Mouse (Mus musculus): ENCODE results near the gene Cpne9. TPM values are rescaled to one million over a fixed set of nuclear protein-coding genes. Genes with fewer than 3 reads are reported as not detected.

Gene Cpne9
- polyA plus RNA-seq, 1 experiment from 2014 or later = not detected

- no peak overlapping the region for H3K9ac ChIP-seq (replicated peaks; ENCODE audit: low read depth)
- ATAC-seq = no peak
- no peaks in the 10 kb centered on the region for H3K36me3 ChIP-seq (ENCODE audit: insufficient read depth, low read length)
- no peaks in the 10 kb centered on the region for H3K27me3 ChIP-seq (replicated peaks; ENCODE audit: insufficient read depth, low read length)
- H3K4me1 ChIP-seq (ENCODE audit: insufficient read depth, low read depth, low read length) = no peaks in the 10 kb centered on the region
- no peak overlapping the region for H3K27ac ChIP-seq (ENCODE audit: low read length)
- DNase-seq (ENCODE audit: low spot score) = peak; percentile 31
- 39% methylated on average over 10 of the region's 10 CpGs for WGBS
- H3K9me3 ChIP-seq (ENCODE audit: low read length) = no peaks in the 10 kb centered on the region
- H3K4me3 ChIP-seq (ENCODE audit: low read depth, low read length) = no peak overlapping the region
- H3K4me2 ChIP-seq (replicated peaks; ENCODE audit: low read depth, low read length) = no peak overlapping the region
- TF ChIP-seq CTCF (IDR thresholded peaks at IDR 0.05) = no peak
- TF ChIP-seq EP300 (IDR thresholded peaks at IDR 0.05) = no peak
Observed at GRCm38 (mm10) chr6:113351653-113352052, 69.5 kb downstream of the Cpne9 start.

GRCm38 (mm10) chr6:113352820-113353219 lies 70.7 kb downstream of the Cpne9 start:
- Histone ChIP-seq H3K9ac (replicated peaks; ENCODE audit: low read depth) (no peak overlapping the region), H3K36me3 (ENCODE audit: insufficient read depth, low read length) (no peaks in the 10 kb centered on the region), H3K27ac (ENCODE audit: low read length) (no peak overlapping the region), H3K27me3 (replicated peaks; ENCODE audit: insufficient read depth, low read length) (no peaks in the 10 kb centered on the region), H3K4me1 (ENCODE audit: insufficient read depth, low read depth, low read length) (no peaks in the 10 kb centered on the region), H3K4me2 (replicated peaks; ENCODE audit: low read depth, low read length) (no peak overlapping the region), H3K4me3 (ENCODE audit: low read depth, low read length) (no peak overlapping the region), H3K9me3 (ENCODE audit: low read length) (no peaks in the 10 kb centered on the region)
- WGBS = 78% methylated on average over 3 of the region's 3 CpGs
- no peak for ATAC-seq
- TF ChIP-seq CTCF (IDR thresholded peaks at IDR 0.05) (no peak), EP300 (IDR thresholded peaks at IDR 0.05) (no peak)
- no peak for DNase-seq (ENCODE audit: low spot score)

- H3K27me3 ChIP-seq (replicated peaks; ENCODE audit: insufficient read depth, low read length) = no peaks in the 10 kb centered on the region
- TF ChIP-seq EP300 (IDR thresholded peaks at IDR 0.05) (no peak), CTCF (IDR thresholded peaks at IDR 0.05) (no peak)
- H3K36me3 ChIP-seq (ENCODE audit: insufficient read depth, low read length) = no peaks in the 10 kb centered on the region
- H3K27ac ChIP-seq (ENCODE audit: low read length) = no peak overlapping the region
- H3K4me3 ChIP-seq (ENCODE audit: low read depth, low read length) = no peak overlapping the region
- 37% methylated on average over 3 of the region's 3 CpGs for WGBS
- H3K4me2 ChIP-seq (replicated peaks; ENCODE audit: low read depth, low read length) = no peak overlapping the region
- H3K9me3 ChIP-seq (ENCODE audit: low read length) = no peaks in the 10 kb centered on the region
- ATAC-seq = peak; percentile 19; the same call in 1 of the 2 replicates
- no peak overlapping the region for H3K9ac ChIP-seq (replicated peaks; ENCODE audit: low read depth)
- no peaks in the 10 kb centered on the region for H3K4me1 ChIP-seq (ENCODE audit: insufficient read depth, low read depth, low read length)
- DNase-seq (ENCODE audit: low spot score) = peak; percentile 27
Observed at GRCm38 (mm10) chr6:113353696-113354095, 71.6 kb downstream of the Cpne9 start.

Other genes with a start within 250 kb of the Cpne9 start
- 24.0 and 25.3 TPM in 2 replicates for gene Thumpd3, start 236.1 kb upstream of the Cpne9 start, polyA plus RNA-seq (2015; fragmentation: Nextera tagmentation; extraction: Ambion mirVana)
- gene Setd5, start 204.9 kb upstream of the Cpne9 start, polyA plus RNA-seq (2015; fragmentation: Nextera tagmentation; extraction: Ambion mirVana) = 44.2 and 44.9 TPM in 2 replicates
- 0.25 and 0.39 TPM in 2 replicates for gene Lhfpl4, start 86.9 kb upstream of the Cpne9 start, polyA plus RNA-seq (2015; fragmentation: Nextera tagmentation; extraction: Ambion mirVana)
- gene Mtmr14, start 44.5 kb upstream of the Cpne9 start, polyA plus RNA-seq (2015; fragmentation: Nextera tagmentation; extraction: Ambion mirVana) = 27.4 and 33.6 TPM in 2 replicates
- gene Brpf1, start 24.8 kb downstream of the Cpne9 start, polyA plus RNA-seq (2015; fragmentation: Nextera tagmentation; extraction: Ambion mirVana) = 8.2 and 9.2 TPM in 2 replicates
- gene Ogg1, start 44.7 kb downstream of the Cpne9 start, polyA plus RNA-seq (2015; fragmentation: Nextera tagmentation; extraction: Ambion mirVana) = 11.7 and 12.4 TPM in 2 replicates
- 110 and 129 TPM in 2 replicates for gene Camk1, start 61.7 kb downstream of the Cpne9 start, polyA plus RNA-seq (2015; fragmentation: Nextera tagmentation; extraction: Ambion mirVana)
- 33.2 and 36.7 TPM in 2 replicates for gene Tada3, start 95.6 kb downstream of the Cpne9 start, polyA plus RNA-seq (2015; fragmentation: Nextera tagmentation; extraction: Ambion mirVana)
- gene Arpc4, start 95.8 kb downstream of the Cpne9 start, polyA plus RNA-seq (2015; fragmentation: Nextera tagmentation; extraction: Ambion mirVana) = 349 and 358 TPM in 2 replicates
- 11.5 and 12.4 TPM in 2 replicates for gene Ttll3, start 107.0 kb downstream of the Cpne9 start, polyA plus RNA-seq (2015; fragmentation: Nextera tagmentation; extraction: Ambion mirVana)
- 11.4 and 12.3 TPM in 2 replicates for gene Rpusd3, start 137.0 kb downstream of the Cpne9 start, polyA plus RNA-seq (2015; fragmentation: Nextera tagmentation; extraction: Ambion mirVana)
- 1.1 and 1.3 TPM in 2 replicates for gene Cidec, start 153.5 kb downstream of the Cpne9 start, polyA plus RNA-seq (2015; fragmentation: Nextera tagmentation; extraction: Ambion mirVana)
- 57.8 and 60.1 TPM in 2 replicates for gene Jagn1, start 160.3 kb downstream of the Cpne9 start, polyA plus RNA-seq (2015; fragmentation: Nextera tagmentation; extraction: Ambion mirVana)
- gene Il17re, start 176.2 kb downstream of the Cpne9 start, polyA plus RNA-seq (2015; fragmentation: Nextera tagmentation; extraction: Ambion mirVana) = 16.2 and 19.4 TPM in 2 replicates
- 30.1 and 31.1 TPM in 2 replicates for gene Il17rc, start 189.1 kb downstream of the Cpne9 start, polyA plus RNA-seq (2015; fragmentation: Nextera tagmentation; extraction: Ambion mirVana)
- 25.5 and 27.2 TPM in 2 replicates for gene Creld1, start 201.0 kb downstream of the Cpne9 start, polyA plus RNA-seq (2015; fragmentation: Nextera tagmentation; extraction: Ambion mirVana)
- 0.20 and 0.30 TPM in 2 replicates for gene Prrt3, start 219.6 kb downstream of the Cpne9 start, polyA plus RNA-seq (2015; fragmentation: Nextera tagmentation; extraction: Ambion mirVana)
- gene Emc3, start 249.3 kb downstream of the Cpne9 start, polyA plus RNA-seq (2015; fragmentation: Nextera tagmentation; extraction: Ambion mirVana) = 93.7 and 95.7 TPM in 2 replicates
- 0.53 and 1.0 TPM in 2 replicates for gene Fancd2, start 249.4 kb downstream of the Cpne9 start, polyA plus RNA-seq (2015; fragmentation: Nextera tagmentation; extraction: Ambion mirVana)

Measured in lung, postnatal 0 days (tissue).